Mouse (Mus musculus) lung, postnatal 10 days (tissue): Measurements from ENCODE around the gene Tle4.
A peak's percentile ranks its signal among the peaks of the same experiment; 100 is the strongest.
"Not testable (repeated sequence)": the region's sequence is repeated elsewhere in the genome, so short reads cannot be mapped to it uniquely, and the experiment has no call there.

ENCODE experiments used
- DNase-seq: peaks from one replicate; pipeline ENCODE4 v3.0.0; 2021

Gene Tle4

GRCm38 (mm10) chr19:14597917-14598689 is at the start of gene Tle4:
TSS of gene Tle4 (minus strand) at chr19:14598051.
- DNase-seq = peak; percentile 100

GRCm38 (mm10) chr19:14645666-14646065 is 47.8 kb upstream of the Tle4 start:
- DNase-seq = no peak

- no peak for DNase-seq
These were observed 46.9 kb upstream of the Tle4 start for GRCm38 (mm10) chr19:14644756-14645155.

- not testable (repeated sequence) for DNase-seq
These were observed 45.2 kb upstream of the Tle4 start for GRCm38 (mm10) chr19:14643091-14643490.

- peak; percentile 9 for DNase-seq
These were observed 44.8 kb upstream of the Tle4 start for GRCm38 (mm10) chr19:14642663-14643062.

GRCm38 (mm10) chr19:14635213-14635928 is 37.5 kb upstream of the Tle4 start:
- peak; percentile 8 for DNase-seq

- DNase-seq = no peak
These were observed 25.5 kb upstream of the Tle4 start for GRCm38 (mm10) chr19:14623355-14623754.

GRCm38 (mm10) chr19:14620534-14620933 is 22.7 kb upstream of the Tle4 start:
- DNase-seq = no peak

- DNase-seq = no peak
These were observed 22.0 kb upstream of the Tle4 start for GRCm38 (mm10) chr19:14619814-14620213.

GRCm38 (mm10) chr19:14614816-14615215 is 17.0 kb upstream of the Tle4 start:
- no peak for DNase-seq

GRCm38 (mm10) chr19:14610542-14611317 is 12.9 kb upstream of the Tle4 start:
- peak; percentile 38 for DNase-seq

- no peak for DNase-seq
These were observed 3.0 kb upstream of the Tle4 start for GRCm38 (mm10) chr19:14600841-14601240.

GRCm38 (mm10) chr19:14600354-14600753 is 2.5 kb upstream of the Tle4 start:
- no peak for DNase-seq

- no peak for DNase-seq
These were observed 2.0 kb upstream of the Tle4 start for GRCm38 (mm10) chr19:14599851-14600251.

- DNase-seq = no peak
These were observed 938 bp upstream of the Tle4 start for GRCm38 (mm10) chr19:14598690-14599288.

GRCm38 (mm10) chr19:14596941-14597916 is 622 bp downstream of the Tle4 start:
- DNase-seq = peak; percentile 56

GRCm38 (mm10) chr19:14596358-14596940 is 1.4 kb downstream of the Tle4 start:
- DNase-seq = no peak

- no peak for DNase-seq
These were observed 2.4 kb downstream of the Tle4 start for GRCm38 (mm10) chr19:14595390-14595997.

- no peak for DNase-seq
These were observed 3.3 kb downstream of the Tle4 start for GRCm38 (mm10) chr19:14594537-14594936.

GRCm38 (mm10) chr19:14591809-14592535 is 5.9 kb downstream of the Tle4 start:
- DNase-seq = no peak
